Mouse (Mus musculus) ES-Bruce4 (cell line): ENCODE measurements at regions not wholly inside any gene's neighbourhood (a gene's known extent, or its start where the extent isn't known, plus 50 kb on each side); places are given as distances from the start of the nearest gene placed in this dataset.

ENCODE experiments used
- CTCF ChIP-seq: IDR thresholded peaks from one replicate; pipeline ENCODE4 v1.8.1; 2011; ENCODE audit warnings: low read depth, low read length
- EP300 ChIP-seq: IDR thresholded peaks from 2 replicates; pipeline ENCODE4 v1.6.1; 2011; ENCODE audit warnings: low read depth, low read length; ENCODE audit not compliant: insufficient read depth
- POLR2A ChIP-seq: IDR thresholded peaks from one replicate; pipeline ENCODE4 v1.8.1; 2011; ENCODE audit warnings: low read length; ENCODE audit not compliant: insufficient read depth

DNA sequence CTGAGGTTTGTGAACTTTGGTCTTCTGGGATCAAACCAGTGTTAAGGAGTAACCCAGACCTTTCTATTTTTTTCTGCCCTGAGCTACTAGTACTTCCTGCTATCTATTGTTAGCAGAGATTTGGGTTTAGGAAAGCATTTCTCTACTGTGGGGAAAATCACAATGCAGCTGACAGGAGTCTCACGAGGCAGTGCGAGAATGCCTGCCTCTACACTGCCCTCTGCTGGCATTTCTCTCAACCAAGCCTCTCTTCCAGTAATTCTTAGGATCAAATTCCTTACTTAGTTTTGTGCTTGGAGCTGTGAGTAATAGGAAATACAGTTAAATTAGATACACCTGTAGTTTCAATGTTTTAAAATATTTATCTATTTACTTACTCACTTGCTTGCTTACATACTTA is 432.4 kb downstream of the Plcl1 start:
- no peak for TF ChIP-seq POLR2A
- TF ChIP-seq CTCF = peak; percentile 72
- no peak for TF ChIP-seq EP300
